Mouse (Mus musculus): ENCODE results near the gene Ski. TPM values are rescaled to one million over a fixed set of nuclear protein-coding genes. Genes with fewer than 3 reads are reported as not detected.

Gene Ski
- 12.4 TPM for polyA plus RNA-seq (2017; shearing (Covaris generic))

DNA sequence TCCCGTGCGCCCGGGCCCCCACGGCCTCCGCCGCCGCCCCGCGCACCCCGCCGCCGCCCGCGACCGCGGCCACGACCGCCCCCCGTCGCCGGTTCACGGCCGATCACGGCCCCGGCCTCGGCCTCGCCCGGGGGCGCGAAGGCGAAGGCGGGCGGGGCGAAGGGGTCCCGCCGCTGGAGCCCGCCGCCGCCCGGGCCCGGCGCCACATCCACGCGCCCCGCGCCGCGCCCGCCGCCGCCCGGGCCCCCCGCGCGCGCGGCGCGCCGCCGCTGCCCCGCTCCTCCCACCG lies at the start of gene Ski:
Gene Ski, minus strand, starts transcription at position 41 of the 289 bp plus-strand sequence.

DNA sequence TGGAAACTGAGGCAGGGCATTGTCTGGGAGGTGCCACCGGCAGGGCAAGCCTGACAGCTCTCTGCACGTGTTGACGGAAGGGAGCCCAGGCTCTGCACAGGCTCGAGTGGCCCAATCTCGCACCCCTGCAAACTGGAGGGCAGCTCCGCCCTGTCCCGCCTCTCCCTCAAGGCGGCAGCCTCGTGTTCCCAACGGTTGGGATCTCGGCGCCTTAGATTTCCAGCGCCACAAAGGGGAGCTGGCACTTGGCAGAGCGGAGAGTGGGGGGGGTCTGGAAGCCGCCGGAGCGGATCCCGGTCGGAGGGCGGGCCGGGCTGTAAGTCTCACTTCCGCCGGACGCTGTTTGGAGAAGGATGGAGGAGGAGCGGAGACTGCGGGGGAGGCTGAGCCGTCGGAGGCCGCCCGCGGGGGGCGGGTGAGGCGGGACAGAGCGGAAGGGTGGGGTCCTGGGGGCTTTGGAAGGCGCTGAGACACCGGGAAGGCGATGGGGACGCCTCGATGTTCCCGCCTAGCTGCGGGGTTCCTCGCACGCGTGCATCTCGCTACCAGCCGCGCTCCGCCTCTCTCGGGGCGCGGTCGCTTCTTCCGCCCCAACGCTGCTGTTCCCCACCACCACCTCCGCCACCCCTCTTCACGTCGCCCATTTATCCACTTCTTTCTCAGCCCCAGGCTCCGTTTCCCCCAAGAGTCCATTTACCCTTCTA lies 27.4 kb upstream of the Ski start, which contains the start of gene Faap20:
Gene Faap20, plus strand, starts transcription at position 155 of the 704 bp plus-strand sequence.

Other genes starting within 250 kb of the Ski start
- gene Plch2, start 165.8 kb downstream of the Ski start, polyA plus RNA-seq (2017; shearing (Covaris generic)) = 0.15 TPM
- gene Pex10, start 155.6 kb downstream of the Ski start, polyA plus RNA-seq (2017; shearing (Covaris generic)) = 14.5 TPM
- 185 TPM for gene Rer1, start 136.2 kb downstream of the Ski start, polyA plus RNA-seq (2017; shearing (Covaris generic))
- gene Morn1, start 136.0 kb downstream of the Ski start, polyA plus RNA-seq (2017; shearing (Covaris generic)) = 2.3 TPM
- 136 TPM for gene Faap20, start 27.2 kb upstream of the Ski start, polyA plus RNA-seq (2017; shearing (Covaris generic))
- 39.6 TPM for gene Prkcz, start 138.8 kb upstream of the Ski start, polyA plus RNA-seq (2017; shearing (Covaris generic))
- gene Gabrd, start 175.5 kb upstream of the Ski start, polyA plus RNA-seq (2017; shearing (Covaris generic)) = 0.82 TPM
- 4.3 TPM for gene Cfap74, start 186.6 kb upstream of the Ski start, polyA plus RNA-seq (2017; shearing (Covaris generic))
- gene Tmem52, start 246.5 kb upstream of the Ski start, polyA plus RNA-seq (2017; shearing (Covaris generic)) = not detected